Comparison of ENCODE assay signal across 8 mouse cellular contexts in genomic region chr3:27938381-27939323, GRCm38 (mm10). TPM values are rescaled to one million over a fixed set of nuclear protein-coding genes. Genes with fewer than 3 reads are reported as not detected.
DNase-seq lines count a peak whose midpoint lies in the region; ATAC-seq and TF ChIP-seq lines count a peak whose summit lies in the region.

Gene Pld1 (plus strand): TSS chr3:27938695.

- no peaks in the 10 kb centered on the region for H3K79me2 ChIP-seq in macrophage (ENCODE audit: inconsistent target)

- peak within 1 kb of the TSS; percentile 67; the same call in 1 of the 2 replicates for H3K27ac ChIP-seq in hindbrain, postnatal 0 days
- peak within 1 kb of the TSS; percentile 22; the same call in 1 of the 2 replicates for H3K27ac ChIP-seq in macrophage

- H3K36me3 ChIP-seq in hindbrain, postnatal 0 days (ENCODE audit: insufficient read depth, low read length): no peaks in the 10 kb centered on the region
- no peaks in the 10 kb centered on the region for H3K36me3 ChIP-seq in macrophage (ENCODE audit: inconsistent target)

- DNase-seq in adrenal gland, adult 8-10 months: peak; percentile 60
- peak; percentile 68 for DNase-seq in embryo, embryonic 10.5 days (ENCODE audit: low spot score)
- peak; percentile 93 for DNase-seq in gastrocnemius, postnatal 14 days
- peak; percentile 58 for DNase-seq in hindbrain, postnatal 0 days (ENCODE audit: low spot score)
- DNase-seq in left cerebral cortex, adult 8-10 months (ENCODE audit: low spot score in 2 of 2): peak; percentile 36 to 55
- DNase-seq in right cerebral cortex, adult 18-20 months: peak; percentile 65

- no peaks in the 10 kb centered on the region for H3K9me3 ChIP-seq in hindbrain, postnatal 0 days (ENCODE audit: low read length)

- peak within 1 kb of the TSS; percentile 59 for H3K4me3 ChIP-seq in hindbrain, postnatal 0 days (ENCODE audit: low read length)
- H3K4me3 ChIP-seq in macrophage (ENCODE audit: inconsistent target): peak within 1 kb of the TSS; percentile 70

- H3K9ac ChIP-seq in hindbrain, postnatal 0 days (replicated peaks; ENCODE audit: low read length): peak within 1 kb of the TSS; percentile 48

- intact Hi-C loops in gastrocnemius, postnatal 14 days (cut with DNase I; ENCODE audit: low total_unique reads): no loop called here

- H3K4me1 ChIP-seq in hindbrain, postnatal 0 days (ENCODE audit: insufficient read depth, low read length): no peaks in the 10 kb centered on the region

- TF ChIP-seq CTCF in hindbrain, postnatal 0 days (IDR thresholded peaks at IDR 0.05; ENCODE audit: low read depth): no peak

- H3K4me2 ChIP-seq in hindbrain, postnatal 0 days (ENCODE audit: low read depth, low read length): peak within 1 kb of the TSS; percentile 100

- under 1% methylated on average over 53 of the region's 68 CpGs for WGBS in hindbrain, postnatal 0 days
- WGBS in macrophage (ENCODE audit: missing documents): under 1% methylated on average over 56 of the region's 68 CpGs

- ATAC-seq in hindbrain, postnatal 0 days: peak; percentile 84
- ATAC-seq in erythroid progenitor cell, adult 5-6 weeks (replicated peaks; ENCODE audit: low FRiP score, poor library complexity, severe bottlenecking): no peak

- no peaks in the 10 kb centered on the region for H3K27me3 ChIP-seq in hindbrain, postnatal 0 days (ENCODE audit: insufficient read depth, low read length)

RNA-seq across cellular contexts. Expression of gene Pld1, which starts in this region (rescaled TPM):
- 1 to 10 TPM; 4.8 to 8.0 (median 6.3) TPM for total RNA-seq in adrenal gland, adult 8-10 months (2022)
- 10 to 100 TPM in 1 of 2 experiments, 1 to 10 TPM in 1; 6.7 to 10.5 TPM for total RNA-seq in gastrocnemius, postnatal 14 days (2021)
- 10.7 and 19.7 TPM in 2 replicates for total RNA-seq in hindbrain, postnatal 0 days (2014; rRNA removed)
- polyA plus RNA-seq in hindbrain, postnatal 0 days (2015; fragmentation: Nextera tagmentation; extraction: Ambion mirVana): 3.9 and 5.7 TPM in 2 replicates
- 10 to 100 TPM in 1 of 4 experiments, 1 to 10 TPM in 3; 7.5 to 12.2 (median 8.6) TPM for total RNA-seq in left cerebral cortex, adult 8-10 months (2022)
- total RNA-seq in macrophage (2018; cell fraction: chromatin; rRNA removed): 10 to 100 TPM in 25 of 26 experiments, 1 to 10 TPM in 1; 7.8 to 82.2 (median 61.7) TPM
- 10 to 100 TPM in 22 of 26 experiments, 1 to 10 TPM in 4; 6.3 to 13.9 (median 11.5) TPM for total RNA-seq in macrophage (2018; cell fraction: cytosol; rRNA removed)
- total RNA-seq in macrophage (2018; cell fraction: nucleus; rRNA removed): 10 to 100 TPM in 24 of 26 experiments, 1 to 10 TPM in 2; 7.7 to 51.5 (median 34.9) TPM
- polyA plus RNA-seq in macrophage (2018): 7.6 to 9.4 TPM (median 7.9 TPM) in 3 replicates
- total RNA-seq in erythroid progenitor cell, adult 5-6 weeks (2015; ENCODE audit: low replicate concordance): 2.9 and 7.2 TPM in 2 replicates
- 0.61 and 1.9 TPM in 2 replicates for total RNA-seq in erythroid progenitor cell, adult 5-6 weeks (2017; ENCODE audit: low replicate concordance)
